Mouse (Mus musculus): ENCODE measurements around the gene Notch2. TPM values are rescaled to one million over a fixed set of nuclear protein-coding genes. Genes with fewer than 3 reads are reported as not detected.

The Notch2 gene
- 15.6 TPM for polyA plus RNA-seq (2012; fragmentation: generic; extraction: Trizol)
- long read RNA-seq, experiment 1, partial matches to known transcripts = 0 of 116 reads
- long read RNA-seq, experiment 1, other reads (novel, unspliced or antisense) = 116 of 116 reads
- long read RNA-seq, experiment 2, full-length matches to known transcripts = 1 of 2 reads
- long read RNA-seq, experiment 2, partial matches to known transcripts = 0 of 2 reads
- long read RNA-seq, experiment 2, other reads (novel, unspliced or antisense) = 1 of 2 reads

DNA sequence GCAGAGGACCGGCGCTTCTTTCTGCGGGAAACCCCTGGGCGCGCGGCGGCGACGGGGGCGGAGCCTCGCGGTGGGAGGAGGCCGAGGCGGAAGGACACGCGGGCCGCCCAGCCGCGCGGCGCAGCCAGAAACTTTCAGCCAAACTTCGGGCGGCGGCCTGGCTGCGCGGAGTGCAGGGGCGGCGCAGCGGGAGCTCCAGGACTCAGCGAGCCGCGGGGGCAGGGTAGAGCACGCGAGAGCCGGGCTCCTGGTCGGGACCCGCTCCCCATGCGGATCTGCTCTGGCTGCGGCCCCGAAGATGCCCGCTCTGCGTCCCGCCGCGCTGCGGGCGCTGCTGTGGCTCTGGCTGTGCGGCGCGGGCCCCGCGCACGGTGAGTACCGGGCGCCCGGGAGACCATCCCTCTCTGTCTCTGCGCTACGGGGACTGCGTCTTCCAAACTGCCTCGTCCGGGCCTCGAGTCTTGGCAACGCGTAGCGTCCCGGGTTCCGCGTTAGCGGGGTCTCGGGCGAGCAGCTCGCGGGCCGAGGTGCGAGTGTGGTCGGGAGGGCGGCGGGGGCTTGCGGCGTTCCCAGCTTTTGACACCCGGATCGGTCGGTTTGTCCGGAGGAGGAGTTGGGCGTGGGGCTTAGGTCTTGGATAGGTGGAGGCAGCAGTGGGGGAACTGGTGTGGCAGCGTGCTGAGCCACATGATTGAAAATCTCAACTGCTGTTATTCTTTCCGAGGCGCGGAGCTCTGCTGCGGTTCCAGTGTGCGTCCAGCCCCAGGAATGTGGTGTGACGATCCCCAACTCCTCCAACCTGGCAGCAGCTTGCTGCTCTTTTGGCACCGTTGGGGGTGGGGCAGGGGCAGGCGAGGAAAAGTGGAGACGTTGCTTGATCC, at the start of gene Notch2:
Notch2 (plus strand) TSS at position 127 of the 881 bp plus-strand sequence.
- peaks cover 6% of the 10 kb centered on the region for H3K36me3 ChIP-seq (ENCODE audit: control insufficient read depth, insufficient read depth)
- peaks cover 53% of the 10 kb centered on the region for H3K79me2 ChIP-seq (ENCODE audit: control insufficient read depth, insufficient read depth)
- H3K27me3 ChIP-seq (ENCODE audit: control insufficient read depth, insufficient read depth, insufficient read length) = no peaks in the 10 kb centered on the region
- peaks cover 48% of the 10 kb centered on the region for H3K79me3 ChIP-seq (ENCODE audit: low read depth)
- H3K4me3 ChIP-seq (ENCODE audit: insufficient read depth, poor library complexity, severe bottlenecking) = peak within 1 kb of the TSS; percentile 89
- H3ac ChIP-seq (ENCODE audit: control insufficient read depth, insufficient read length, low read depth) = peak within 1 kb of the TSS; percentile 93
- TF ChIP-seq MAX (IDR thresholded peaks at IDR 0.05) = peak; percentile 31
- TF ChIP-seq MYOD1 (IDR thresholded peaks at IDR 0.05; ENCODE audit: control insufficient read depth, insufficient read length, low read depth) = peak; percentile 35
- no peak for TF ChIP-seq CTCF (IDR thresholded peaks at IDR 0.05; ENCODE audit: control insufficient read depth, insufficient read depth, insufficient read length)

DNA sequence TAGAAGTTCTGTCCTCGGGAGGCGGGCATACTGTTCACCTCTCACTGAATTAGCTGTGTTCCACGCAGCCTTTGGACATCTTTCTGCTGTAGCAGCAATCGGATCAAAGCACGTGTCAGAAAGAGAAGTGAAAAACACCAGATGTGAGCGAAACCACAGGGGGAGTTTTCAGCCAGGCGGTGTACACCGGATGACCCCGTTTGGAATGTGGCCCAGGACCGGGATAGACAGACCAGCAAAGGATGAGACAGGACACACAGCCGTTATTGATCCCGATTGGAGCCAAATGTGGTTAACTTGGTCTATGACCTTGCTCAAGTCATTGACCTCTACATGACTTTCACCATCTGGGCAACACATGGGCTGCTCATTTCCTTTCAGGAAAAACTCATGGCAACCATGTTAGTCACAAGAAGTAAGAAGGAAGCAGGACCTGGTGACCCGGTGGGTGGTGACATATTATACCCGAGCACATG, 48.4 kb upstream of the Notch2 start:
- TF ChIP-seq MAX (IDR thresholded peaks at IDR 0.05) = no peak
- TF ChIP-seq USF1 (IDR thresholded peaks at IDR 0.05; ENCODE audit: low read depth) = no peak
- no peak for TF ChIP-seq CTCF (IDR thresholded peaks at IDR 0.05; ENCODE audit: control insufficient read depth, insufficient read depth, insufficient read length)
- TF ChIP-seq MYOD1 (IDR thresholded peaks at IDR 0.05; ENCODE audit: control insufficient read depth, insufficient read length, low read depth) = no peak
- TF ChIP-seq MYOG (IDR thresholded peaks at IDR 0.05; ENCODE audit: control insufficient read depth, extremely low read depth, insufficient read length) = no peak
- no peak for TF ChIP-seq CEBPB (IDR thresholded peaks at IDR 0.05; ENCODE audit: low read depth)
- no peak for TF ChIP-seq FOSL1 (IDR thresholded peaks at IDR 0.05; ENCODE audit: insufficient read depth, low read length, poor library complexity, severe bottlenecking)
- Histone ChIP-seq H3K79me3 (ENCODE audit: low read depth) (no peaks in the 10 kb centered on the region), H3K79me2 (ENCODE audit: control insufficient read depth, insufficient read depth) (no peaks in the 10 kb centered on the region), H3K4me3 (ENCODE audit: insufficient read depth, poor library complexity, severe bottlenecking) (no peak overlapping the region), H3ac (ENCODE audit: control insufficient read depth, insufficient read length, low read depth) (no peak overlapping the region), H3K27me3 (ENCODE audit: control insufficient read depth, insufficient read depth, insufficient read length) (no peaks in the 10 kb centered on the region), H3K36me3 (ENCODE audit: control insufficient read depth, insufficient read depth) (no peaks in the 10 kb centered on the region)

DNA sequence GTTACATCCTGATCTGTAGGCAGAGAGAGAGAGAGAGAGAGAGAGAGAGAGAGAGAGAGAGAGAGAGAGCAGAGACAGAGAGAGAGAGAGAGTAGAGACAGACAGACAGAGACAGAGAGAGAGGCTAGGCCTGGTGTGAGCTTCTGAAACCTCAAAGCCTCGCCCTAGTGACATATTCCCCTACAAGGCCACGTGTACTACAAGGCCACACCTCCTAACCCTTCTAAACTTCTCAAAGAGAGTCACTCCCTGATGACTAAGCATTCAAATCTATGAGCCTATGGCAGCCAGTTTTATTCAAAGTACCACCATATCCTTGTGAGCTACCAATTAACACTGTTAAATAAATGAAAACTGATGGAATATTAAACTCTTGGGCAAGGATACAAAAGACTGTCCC, 45.7 kb upstream of the Notch2 start:
- Histone ChIP-seq H3K4me3 (ENCODE audit: insufficient read depth, poor library complexity, severe bottlenecking) (no peak overlapping the region), H3K79me2 (ENCODE audit: control insufficient read depth, insufficient read depth) (no peaks in the 10 kb centered on the region), H3K79me3 (ENCODE audit: low read depth) (no peaks in the 10 kb centered on the region), H3K36me3 (ENCODE audit: control insufficient read depth, insufficient read depth) (no peaks in the 10 kb centered on the region), H3ac (ENCODE audit: control insufficient read depth, insufficient read length, low read depth) (no peak overlapping the region), H3K27me3 (ENCODE audit: control insufficient read depth, insufficient read depth, insufficient read length) (no peaks in the 10 kb centered on the region)
- TF ChIP-seq CTCF (IDR thresholded peaks at IDR 0.05; ENCODE audit: control insufficient read depth, insufficient read depth, insufficient read length) = no peak
- no peak for TF ChIP-seq MAX (IDR thresholded peaks at IDR 0.05)
- TF ChIP-seq CEBPB (IDR thresholded peaks at IDR 0.05; ENCODE audit: low read depth) = no peak
- TF ChIP-seq USF1 (IDR thresholded peaks at IDR 0.05; ENCODE audit: low read depth) = no peak
- TF ChIP-seq FOSL1 (IDR thresholded peaks at IDR 0.05; ENCODE audit: insufficient read depth, low read length, poor library complexity, severe bottlenecking) = no peak
- TF ChIP-seq MYOD1 (IDR thresholded peaks at IDR 0.05; ENCODE audit: control insufficient read depth, insufficient read length, low read depth) = no peak
- TF ChIP-seq MYOG (IDR thresholded peaks at IDR 0.05; ENCODE audit: control insufficient read depth, extremely low read depth, insufficient read length) = no peak

DNA sequence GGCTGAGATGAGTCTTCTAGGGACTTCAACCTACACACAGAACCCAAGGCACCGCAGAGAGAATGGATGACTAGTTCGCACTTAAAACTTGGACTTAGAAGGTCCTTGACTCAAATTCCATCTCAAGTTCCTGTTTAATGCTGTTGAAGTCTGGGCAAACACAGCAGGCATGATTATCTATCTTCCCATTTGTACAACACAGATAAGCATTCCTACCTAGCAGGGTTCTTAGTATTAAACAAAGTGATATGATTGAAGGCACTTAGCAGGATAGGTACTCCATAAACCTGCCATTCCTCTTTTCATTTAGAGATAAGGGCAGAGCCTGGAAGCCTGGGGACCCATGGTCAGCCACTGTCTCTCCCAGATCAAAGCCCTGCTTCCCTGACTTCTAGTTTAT, 45.1 kb upstream of the Notch2 start:
- TF ChIP-seq CEBPB (IDR thresholded peaks at IDR 0.05; ENCODE audit: low read depth) (no peak), MYOD1 (IDR thresholded peaks at IDR 0.05; ENCODE audit: control insufficient read depth, insufficient read length, low read depth) (no peak), CTCF (IDR thresholded peaks at IDR 0.05; ENCODE audit: control insufficient read depth, insufficient read depth, insufficient read length) (no peak), MYOG (IDR thresholded peaks at IDR 0.05; ENCODE audit: control insufficient read depth, extremely low read depth, insufficient read length) (no peak), USF1 (IDR thresholded peaks at IDR 0.05; ENCODE audit: low read depth) (no peak), FOSL1 (IDR thresholded peaks at IDR 0.05; ENCODE audit: insufficient read depth, low read length, poor library complexity, severe bottlenecking) (no peak), MAX (IDR thresholded peaks at IDR 0.05) (no peak)
- no peaks in the 10 kb centered on the region for H3K79me3 ChIP-seq (ENCODE audit: low read depth)
- no peak overlapping the region for H3ac ChIP-seq (ENCODE audit: control insufficient read depth, insufficient read length, low read depth)
- no peak overlapping the region for H3K4me3 ChIP-seq (ENCODE audit: insufficient read depth, poor library complexity, severe bottlenecking)
- no peaks in the 10 kb centered on the region for H3K27me3 ChIP-seq (ENCODE audit: control insufficient read depth, insufficient read depth, insufficient read length)
- no peaks in the 10 kb centered on the region for H3K36me3 ChIP-seq (ENCODE audit: control insufficient read depth, insufficient read depth)
- H3K79me2 ChIP-seq (ENCODE audit: control insufficient read depth, insufficient read depth) = no peaks in the 10 kb centered on the region

DNA sequence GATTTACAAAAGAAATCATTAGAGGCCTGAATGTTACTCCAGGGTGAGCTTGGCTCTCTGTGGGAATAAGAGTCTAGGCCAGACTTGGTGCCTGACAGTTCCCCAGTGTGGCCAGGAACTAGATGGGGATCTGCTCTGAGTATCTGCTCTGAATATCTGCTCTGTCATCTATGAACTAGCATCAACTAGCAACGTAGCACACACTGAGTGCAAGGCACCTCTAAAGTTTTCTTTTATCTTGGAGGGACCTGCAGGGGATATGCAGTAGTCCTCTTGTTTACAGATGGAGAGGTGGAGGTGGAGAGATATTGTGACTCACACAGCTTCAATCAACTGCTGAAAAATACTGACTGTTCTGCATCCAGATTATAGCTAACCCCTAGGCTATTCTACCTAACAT, 44.3 kb upstream of the Notch2 start:
- Histone ChIP-seq H3K79me3 (ENCODE audit: low read depth) (no peaks in the 10 kb centered on the region), H3K36me3 (ENCODE audit: control insufficient read depth, insufficient read depth) (no peaks in the 10 kb centered on the region), H3K79me2 (ENCODE audit: control insufficient read depth, insufficient read depth) (no peaks in the 10 kb centered on the region), H3K4me3 (ENCODE audit: insufficient read depth, poor library complexity, severe bottlenecking) (no peak overlapping the region), H3ac (ENCODE audit: control insufficient read depth, insufficient read length, low read depth) (no peak overlapping the region), H3K27me3 (ENCODE audit: control insufficient read depth, insufficient read depth, insufficient read length) (no peaks in the 10 kb centered on the region)
- TF ChIP-seq CTCF (IDR thresholded peaks at IDR 0.05; ENCODE audit: control insufficient read depth, insufficient read depth, insufficient read length) (no peak), MYOD1 (IDR thresholded peaks at IDR 0.05; ENCODE audit: control insufficient read depth, insufficient read length, low read depth) (no peak), MAX (IDR thresholded peaks at IDR 0.05) (no peak), USF1 (IDR thresholded peaks at IDR 0.05; ENCODE audit: low read depth) (no peak), MYOG (IDR thresholded peaks at IDR 0.05; ENCODE audit: control insufficient read depth, extremely low read depth, insufficient read length) (no peak)
